Mouse (Mus musculus) cerebellum, adult 8-10 months (tissue): ENCODE results near the gene Strc.

Source experiments
- DNase-seq: peaks from one replicate; pipeline ENCODE4 v3.0.0; 2022

Gene Strc

DNA sequence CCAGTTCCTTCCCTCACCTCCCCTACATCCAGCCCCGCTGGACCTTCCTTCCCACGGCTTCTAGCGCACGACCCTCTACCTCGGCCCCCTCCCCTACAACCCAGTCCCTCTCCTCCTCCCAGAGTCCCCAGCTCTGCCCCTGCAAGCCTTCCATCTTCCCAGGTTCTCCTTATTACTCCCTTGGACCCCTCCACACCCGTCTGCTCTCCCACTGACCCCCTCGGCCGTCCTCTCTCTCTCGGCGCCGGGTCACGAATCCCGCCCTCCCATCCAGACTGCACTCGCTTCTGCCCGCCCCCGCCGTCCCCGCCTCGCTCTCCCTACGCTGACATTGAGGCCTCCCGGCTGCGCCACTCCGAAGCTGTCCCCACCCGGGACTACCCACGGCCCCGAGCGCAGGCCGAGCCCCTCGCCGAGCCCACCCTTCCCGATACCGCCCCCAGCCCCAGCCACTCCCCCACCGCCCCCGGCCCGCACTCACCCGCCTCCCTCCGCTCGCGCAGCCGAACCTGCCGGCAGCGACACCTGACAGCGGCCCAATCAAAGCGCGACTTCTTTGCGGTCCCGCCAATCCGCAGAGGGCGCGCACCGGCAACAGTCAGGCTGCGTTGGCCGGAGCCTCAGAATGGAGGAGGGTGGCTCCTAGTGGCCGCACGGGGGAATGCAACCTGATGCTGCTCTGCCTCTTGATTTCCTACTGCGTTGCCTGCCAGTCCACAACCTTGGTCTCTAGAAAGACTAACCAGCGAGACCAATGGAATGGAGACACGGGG is 32.0 kb downstream of the Strc start, which contains the start of gene Ppip5k1:
Gene Ppip5k1 (minus strand): TSS at position 577 of the 773 bp plus-strand sequence.
- peak; percentile 98 for DNase-seq

DNA sequence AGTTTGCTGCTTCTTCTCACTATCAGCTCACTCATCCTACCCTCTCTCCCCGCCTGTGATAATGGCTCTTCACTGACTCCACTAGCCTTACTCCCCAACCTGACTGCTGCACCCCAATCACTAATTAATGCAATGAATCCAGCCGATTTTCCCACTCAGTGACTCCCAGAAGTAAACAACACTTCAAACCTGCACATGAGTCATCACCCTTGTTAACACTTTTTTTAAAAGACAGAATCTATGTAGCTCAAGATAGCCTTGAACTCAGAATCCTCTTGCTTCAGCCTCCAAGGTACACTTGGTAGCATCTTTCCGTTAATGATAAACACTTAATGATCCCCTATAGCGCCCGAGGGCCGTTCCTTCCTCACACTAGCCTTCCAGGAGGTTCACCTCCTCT is 32.6 kb downstream of the Strc start:
- no peak for DNase-seq

DNA sequence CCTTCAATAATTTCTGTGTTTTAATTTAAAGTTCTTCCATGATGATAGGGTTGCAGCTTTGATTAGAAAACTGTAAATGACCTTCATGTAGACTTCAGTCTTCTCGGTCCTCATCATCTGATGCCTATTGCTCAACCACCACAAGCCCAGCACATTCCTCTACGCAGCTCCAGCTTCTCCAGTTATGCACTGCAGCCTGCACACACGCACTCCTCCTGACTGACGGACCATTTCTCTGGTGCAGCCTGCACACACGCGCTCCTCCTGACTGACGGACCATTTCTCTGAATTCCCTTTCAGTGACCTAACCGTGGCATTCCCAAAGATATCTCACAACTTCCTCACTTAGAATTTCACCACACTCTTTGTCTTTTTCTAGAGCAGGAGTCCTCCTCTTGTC is 33.8 kb downstream of the Strc start:
- DNase-seq: no peak

DNA sequence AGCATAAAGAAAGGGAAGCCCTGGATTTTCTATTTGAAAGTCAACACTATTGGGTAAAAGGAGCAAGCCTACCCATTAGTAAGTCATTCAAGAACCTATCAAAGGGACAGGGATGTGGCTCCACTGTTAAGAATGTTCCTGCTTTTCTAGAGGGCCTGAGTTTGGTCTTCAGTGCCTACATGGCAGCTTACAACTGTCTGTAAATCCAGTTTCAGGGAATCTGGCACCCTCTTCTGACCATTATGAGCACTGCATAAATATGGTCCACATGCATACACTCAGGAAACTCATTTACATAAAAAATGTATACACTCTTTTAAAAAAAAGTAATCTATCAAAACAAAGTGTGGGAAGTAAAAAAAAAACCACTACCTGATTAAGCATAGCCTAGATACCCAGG is 47.9 kb downstream of the Strc start:
- DNase-seq: no peak

DNA sequence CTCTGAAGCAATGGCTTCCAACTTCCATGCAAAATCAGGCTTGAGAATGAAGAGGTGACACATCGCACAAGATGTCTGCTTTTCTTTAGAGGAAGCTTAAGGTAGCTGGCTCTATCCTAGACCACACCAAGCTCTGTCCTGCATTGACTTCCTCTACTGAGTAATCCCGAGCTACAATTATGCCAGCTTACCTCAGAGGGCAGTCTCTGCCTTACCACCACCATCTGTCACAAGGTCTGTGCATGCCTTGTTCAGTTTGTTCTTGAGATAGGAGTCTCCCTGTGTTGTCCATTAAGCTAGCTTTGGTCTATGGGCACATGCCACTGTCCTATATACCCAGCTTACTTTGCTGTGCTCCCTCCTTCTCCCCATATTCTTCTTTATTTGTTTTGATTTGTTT is 57.5 kb downstream of the Strc start:
- peak; percentile 62 for DNase-seq

DNA sequence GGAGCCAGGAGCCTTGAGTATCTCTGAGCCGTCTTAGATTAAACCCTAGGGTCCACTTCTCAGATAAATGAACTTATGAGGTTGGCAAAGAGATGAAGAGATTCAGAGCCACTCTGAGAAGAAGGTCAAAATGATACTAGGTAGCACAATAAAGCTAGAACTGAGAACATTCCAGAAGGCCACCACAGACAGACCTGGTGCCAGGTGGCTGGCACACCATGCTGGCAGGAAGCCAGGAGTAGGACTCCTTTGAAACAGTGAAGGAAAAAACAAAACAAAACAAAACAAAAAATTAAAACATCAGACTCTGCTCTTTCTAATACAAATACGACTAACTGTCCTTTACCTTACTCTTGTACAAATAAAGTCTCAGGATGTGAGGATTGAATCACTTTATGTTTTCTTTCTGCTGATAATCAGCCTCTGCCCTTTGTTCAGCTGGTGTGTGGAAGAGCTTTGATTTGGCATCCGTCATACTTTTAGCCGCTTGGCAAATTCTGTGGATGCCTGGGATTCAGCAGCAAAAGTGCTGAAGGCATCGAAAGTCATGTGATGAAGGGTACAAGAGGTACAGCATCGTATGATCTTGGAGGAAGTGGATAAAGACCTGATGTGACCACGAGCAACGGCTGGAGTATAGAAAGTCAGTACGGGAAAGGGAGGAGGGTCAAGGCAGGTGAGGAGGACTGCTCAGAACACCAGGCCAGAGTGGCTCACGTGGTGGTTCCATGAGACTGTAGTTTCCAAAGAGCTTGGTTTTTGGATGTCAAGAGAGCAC is 63.1 kb downstream of the Strc start:
- DNase-seq: peak; percentile 81

DNA sequence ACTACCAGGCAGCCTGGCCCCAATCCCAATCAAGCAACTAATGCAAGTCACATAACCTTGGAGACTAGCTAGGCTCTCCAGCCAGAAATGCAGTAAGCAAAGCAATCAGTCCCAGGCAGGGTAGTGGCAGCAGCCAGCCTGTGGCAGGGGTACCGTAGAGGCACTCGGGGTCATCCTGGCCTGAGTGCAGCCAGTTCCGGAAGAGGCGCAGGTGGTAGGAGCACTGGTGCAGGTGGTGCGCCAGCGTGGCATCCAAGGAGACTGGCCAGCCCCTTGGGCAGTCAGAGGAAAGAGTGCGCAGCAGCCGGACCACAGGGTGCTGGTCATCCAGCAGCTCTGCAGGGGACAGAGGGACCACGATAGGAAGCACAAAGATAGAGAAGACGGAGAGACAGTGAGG is 63.9 kb downstream of the Strc start:
- DNase-seq: peak; percentile 81

DNA sequence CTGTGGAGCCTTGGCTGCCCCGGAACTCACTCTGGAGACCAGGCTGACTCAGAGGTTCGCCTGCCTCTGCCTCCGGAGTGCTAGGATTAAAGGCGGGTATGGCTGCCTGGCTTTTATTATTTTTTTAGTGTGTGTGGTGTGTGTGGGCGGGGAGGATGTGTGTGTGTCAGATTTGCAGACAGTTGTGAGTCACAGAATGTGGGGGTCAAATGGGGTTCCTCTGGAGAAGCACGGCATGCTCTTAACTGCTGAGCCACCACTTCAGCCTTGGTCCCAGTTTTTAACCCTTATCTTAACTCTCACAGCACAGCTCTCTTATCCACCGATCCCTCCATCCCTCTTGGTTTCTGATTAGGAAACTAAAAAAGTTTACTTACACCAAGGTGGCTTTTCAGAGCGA is 70.7 kb downstream of the Strc start:
- no peak for DNase-seq
